Mouse (Mus musculus) induced T-regulatory cell, adult 2 months (primary cell): ENCODE measurements around the gene Slco4a1.
A peak's percentile ranks its signal among the peaks of the same experiment; 100 is the strongest.

Experiments
- DNase-seq: peaks from one replicate; pipeline ENCODE4 v3.0.0-alpha.2; 2012; ENCODE audit warnings: low read depth

Slco4a1 gene

DNA sequence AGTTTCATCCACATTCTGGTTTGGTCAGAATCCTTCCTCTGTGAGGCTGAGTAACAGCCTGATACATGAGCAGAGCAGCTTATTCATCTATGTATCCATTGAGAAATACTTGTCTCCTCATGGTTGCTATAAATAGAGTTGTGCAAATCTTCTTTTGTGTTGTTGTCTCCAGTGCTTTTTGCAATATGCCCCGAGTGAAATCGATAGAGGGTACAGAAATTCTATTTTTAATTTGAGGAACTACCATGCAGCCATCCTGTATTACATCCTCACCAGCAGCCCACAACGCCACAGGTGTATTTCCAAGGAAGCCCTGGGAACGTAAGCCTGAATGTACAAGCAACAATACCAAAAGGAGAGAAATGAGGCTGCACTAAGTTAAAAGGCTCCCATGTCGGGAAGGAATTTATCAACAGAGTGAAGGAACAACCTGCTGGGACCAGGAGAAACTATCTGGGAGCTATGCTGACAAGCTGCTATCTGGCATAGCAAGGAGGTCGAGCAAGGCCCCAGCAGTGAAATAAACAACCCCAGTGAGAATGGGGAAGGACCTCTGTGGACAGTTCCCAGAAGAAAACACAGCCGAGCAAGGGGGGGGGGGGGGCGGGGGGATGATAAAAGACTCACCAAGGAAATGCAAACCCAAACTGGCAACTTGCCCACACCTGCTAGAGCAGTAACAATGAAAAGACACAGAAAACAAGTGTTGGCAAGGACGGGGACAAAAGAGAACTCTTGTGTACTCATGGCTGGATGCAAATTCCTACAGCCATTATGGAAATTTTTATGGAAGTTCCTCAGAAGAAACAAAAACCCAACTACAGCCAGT is 10.9 kb upstream of the Slco4a1 start:
- DNase-seq = no peak

DNA sequence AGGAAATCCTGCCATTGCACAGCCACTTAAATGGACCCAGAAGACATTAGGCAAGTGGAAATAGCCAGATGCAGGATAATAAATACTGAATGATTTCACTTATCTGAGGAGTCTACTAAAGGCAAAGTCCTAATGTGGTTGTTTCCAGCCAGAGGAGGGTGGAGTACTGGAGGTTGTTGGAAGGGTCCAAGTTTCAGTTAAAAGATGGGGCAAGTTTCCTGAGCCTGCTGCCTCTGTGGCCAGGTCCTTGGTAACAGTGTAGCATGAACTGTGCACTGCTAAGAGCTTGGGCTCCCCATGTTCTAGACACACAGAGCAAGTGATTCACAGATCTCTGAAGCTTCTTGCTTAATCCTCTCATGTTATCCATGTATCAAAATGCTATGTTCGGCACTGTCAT is 10.1 kb upstream of the Slco4a1 start:
- DNase-seq = no peak

DNA sequence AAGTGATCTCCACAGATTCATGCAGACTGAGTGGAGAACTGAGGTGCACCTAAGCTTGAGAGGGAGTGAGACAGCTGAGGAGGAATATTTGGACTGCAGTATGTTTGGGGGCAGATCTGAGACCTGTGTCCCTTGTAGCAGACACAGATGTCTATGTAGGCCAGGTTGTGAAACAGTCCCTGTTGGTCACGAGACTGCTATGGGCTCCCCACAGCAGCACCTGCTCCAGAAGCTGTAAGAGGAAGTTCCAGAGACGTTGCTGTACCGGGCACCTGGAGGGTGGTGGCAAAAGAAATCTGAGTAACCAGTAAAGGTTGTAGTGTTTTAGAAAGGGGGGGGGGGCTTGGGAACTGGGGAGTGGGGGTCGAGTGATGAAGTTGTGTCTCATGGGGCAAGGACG is 7.0 kb upstream of the Slco4a1 start:
- DNase-seq = no peak

DNA sequence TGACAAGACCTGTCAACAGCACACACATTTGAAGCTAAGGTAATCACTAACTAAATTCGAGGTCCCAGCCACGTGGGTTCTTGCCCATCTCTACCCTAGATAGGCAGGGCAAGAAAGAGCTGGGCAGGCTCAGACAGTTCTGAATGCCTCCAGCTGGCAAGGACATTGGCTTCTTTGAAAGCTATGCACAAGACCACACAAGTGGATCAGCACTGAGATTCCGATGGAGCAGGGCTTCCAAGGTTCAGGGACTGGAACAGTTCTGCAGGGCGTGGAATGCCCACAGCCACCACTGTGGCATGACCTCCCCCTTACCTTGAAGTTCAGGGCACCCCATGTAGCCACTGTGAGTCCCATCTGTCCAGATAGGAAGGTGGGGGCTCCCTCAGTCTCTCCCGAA is 5.5 kb upstream of the Slco4a1 start:
- no peak for DNase-seq

DNA sequence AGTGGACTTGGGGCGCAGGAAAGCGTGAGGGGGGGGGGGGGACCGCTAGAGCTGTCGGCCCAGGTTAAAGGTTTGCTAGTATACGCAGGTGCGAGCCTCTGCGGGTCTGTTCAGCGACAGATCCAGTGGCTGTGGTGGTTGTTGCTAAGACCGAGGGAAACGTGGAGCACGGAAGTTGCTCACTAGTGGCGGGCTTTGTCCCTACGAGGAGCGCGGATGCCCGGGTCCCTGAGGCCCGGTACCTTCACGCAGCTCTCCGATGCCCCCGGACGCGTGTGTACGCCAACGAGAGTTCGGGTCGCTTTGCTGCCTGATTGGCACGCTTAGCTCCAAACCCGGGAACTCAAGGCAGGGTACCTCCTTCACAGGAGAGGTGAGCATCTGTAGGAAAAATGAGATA is 660 bp downstream of the Slco4a1 start:
- DNase-seq = no peak

DNA sequence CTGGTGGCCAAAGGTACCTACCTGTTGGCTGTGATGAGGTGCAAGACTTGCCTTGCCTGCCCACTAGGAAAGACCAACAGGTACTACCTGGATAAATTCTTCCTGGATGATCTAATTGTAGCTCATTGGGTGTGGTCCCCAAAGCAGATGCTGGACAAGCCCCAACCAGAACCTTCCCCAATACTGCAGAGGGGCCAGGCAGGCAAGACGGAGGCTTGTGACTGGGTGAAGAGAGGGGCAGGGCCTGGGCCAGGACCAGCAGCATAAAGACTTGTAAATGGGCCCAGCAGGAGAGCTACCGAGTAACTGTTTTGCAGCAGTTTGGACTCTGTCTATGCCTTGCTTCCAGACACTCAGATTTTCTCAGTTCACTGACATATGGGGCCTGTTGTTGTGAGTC is 1.6 kb downstream of the Slco4a1 start:
- no peak for DNase-seq

DNA sequence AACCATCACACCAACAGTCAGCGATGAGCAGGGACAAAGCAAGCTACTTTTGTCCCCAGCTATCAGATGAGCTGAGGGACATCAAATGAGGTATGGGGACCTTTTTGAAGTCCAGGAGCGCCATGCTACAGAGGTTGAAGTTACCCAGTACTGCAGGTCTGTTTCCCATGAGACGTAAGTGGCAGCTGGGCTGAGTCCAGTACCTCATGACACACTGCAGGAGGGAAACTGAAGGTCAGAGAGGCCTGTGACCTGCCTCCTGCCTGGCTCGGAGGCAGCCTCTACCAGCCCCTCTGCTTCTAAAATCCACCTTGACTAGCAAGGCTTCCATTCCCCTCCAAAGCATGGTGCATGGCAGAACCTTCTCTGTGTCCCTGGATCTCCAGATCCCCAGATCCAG is 3.4 kb downstream of the Slco4a1 start:
- no peak for DNase-seq

DNA sequence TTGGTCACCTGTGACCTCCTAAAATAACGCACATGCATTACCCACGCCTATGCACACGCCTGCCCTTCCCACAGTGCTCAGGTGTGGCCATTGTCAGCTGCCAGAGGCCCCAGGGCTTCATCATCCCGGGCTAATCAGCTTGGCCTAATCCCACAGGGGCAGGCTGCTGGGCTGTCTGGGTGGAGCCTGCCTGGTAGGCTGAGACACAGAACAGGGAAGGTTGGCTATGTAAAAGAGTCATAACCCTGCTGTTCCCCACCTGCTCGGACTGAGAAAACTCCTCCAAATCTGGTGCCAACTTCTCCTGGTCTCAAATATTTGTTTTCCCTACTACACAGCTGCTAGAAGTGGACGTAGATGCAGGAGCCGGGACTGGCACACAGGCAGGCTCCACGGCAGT is 4.8 kb downstream of the Slco4a1 start:
- no peak for DNase-seq

DNA sequence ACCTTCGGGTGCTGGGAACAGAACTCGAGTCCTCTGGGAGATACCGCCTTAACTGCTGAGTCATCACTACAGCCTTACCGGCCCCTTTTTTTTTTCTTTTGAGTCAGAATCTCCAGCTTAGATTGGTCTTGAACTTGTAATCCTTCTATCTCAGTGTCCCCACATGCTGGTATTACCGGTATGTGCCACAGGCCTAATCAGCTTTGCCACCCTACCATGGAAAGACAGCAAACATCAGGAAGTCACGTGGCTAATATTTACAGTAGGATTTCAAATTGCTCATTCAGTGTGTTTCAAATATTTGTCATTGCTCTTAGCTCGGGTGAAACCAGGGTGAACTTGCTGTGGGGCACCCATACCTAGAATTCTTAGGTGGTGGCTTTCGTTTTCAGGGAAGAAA is 6.5 kb downstream of the Slco4a1 start:
- DNase-seq = no peak

DNA sequence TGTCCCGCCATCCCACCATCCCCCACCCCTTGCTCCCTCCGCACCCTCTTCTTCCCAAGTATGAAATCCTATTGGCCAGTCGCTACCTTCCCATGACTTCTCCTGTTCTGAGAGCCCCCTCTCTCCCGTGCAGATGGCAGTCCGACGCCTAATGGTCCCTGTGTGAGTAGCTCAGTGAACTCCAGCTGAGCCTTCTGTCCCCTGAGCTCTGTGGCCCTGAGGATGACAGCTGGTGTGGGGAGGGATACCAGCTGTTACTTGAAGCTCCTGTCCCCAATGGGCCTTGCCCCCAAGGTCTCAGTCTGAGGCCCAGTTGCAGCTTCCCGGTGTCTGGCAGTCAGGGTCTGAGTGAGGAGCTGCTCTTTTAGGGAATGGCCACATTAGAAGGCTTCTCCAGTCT is 10.5 kb downstream of the Slco4a1 start:
- no peak for DNase-seq

DNA sequence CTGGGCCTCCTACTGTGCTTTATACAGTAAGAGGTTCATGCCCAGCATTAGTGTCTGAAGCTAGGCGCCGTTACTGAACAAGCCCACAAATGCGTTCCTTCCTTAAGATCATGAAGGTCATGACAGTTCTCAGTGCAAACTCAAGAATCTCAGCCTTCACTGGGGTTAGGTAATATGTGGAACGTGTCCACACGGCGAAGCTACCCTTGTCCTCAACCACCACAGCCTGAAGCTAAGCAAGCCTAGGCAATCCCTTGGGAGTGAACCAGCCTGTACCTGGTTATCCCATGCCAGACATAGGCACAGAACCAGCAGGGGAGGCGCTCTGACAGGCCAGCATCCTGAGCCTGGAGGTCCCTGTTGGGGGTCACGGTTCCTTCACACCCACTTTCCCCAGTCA is 12.8 kb downstream of the Slco4a1 start:
- no peak for DNase-seq

DNA sequence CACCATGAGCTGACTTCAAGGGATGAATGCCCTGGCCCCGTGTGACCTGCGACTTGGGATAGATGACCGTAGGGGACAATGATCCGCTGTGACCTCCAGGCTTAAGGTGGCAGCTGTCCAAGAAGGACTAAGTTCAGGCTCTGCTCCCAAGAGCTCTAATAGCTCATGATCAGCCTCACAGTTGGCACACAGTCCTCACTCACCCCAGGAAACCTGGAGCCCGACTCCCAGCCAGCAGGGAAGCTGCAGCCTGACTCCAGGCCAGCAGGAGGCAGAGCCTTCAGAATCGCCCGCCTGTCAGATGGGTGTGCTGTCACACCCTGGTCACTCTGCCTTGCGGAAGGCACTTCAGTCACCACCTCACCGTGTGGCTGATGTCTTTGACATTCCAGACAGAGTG is 13.7 kb downstream of the Slco4a1 start:
- no peak for DNase-seq

DNA sequence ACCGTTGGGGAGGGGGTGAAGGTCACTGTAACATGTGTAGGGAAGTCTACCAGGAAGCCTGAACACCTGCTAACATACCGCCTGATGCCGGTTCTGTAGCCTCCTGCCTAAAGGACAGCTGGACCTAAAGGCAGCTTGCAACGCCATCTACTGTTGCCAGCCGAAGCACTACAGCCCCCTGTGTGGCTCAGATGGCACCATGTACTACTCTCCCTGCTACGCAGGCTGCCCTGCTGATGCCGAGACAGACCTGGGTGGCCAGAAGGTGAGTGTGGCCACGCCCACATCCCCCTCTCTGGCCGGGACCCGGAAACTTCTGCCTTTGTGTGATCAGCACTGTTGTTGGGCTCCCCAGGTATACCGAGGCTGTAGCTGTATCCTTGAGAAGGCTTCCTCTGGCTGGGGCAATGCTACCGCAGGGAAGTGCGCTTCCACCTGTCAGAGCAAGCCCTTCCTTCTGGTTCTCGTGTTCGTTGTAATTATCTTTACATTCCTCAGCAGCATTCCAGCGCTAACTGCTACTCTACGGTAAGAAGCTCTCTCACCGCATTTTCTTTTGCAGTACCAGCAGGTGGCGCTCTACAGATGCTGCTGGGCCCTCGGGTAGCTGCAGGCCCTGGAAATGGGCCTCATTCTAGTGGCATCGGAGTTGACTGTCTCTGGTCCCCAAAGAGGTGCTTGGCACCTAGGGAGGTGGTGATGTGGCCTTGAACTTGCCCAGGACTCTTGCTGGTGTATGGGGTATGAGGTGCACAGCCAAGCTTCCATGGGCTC is 16.4 kb downstream of the Slco4a1 start:
- DNase-seq = peak; percentile 63

DNA sequence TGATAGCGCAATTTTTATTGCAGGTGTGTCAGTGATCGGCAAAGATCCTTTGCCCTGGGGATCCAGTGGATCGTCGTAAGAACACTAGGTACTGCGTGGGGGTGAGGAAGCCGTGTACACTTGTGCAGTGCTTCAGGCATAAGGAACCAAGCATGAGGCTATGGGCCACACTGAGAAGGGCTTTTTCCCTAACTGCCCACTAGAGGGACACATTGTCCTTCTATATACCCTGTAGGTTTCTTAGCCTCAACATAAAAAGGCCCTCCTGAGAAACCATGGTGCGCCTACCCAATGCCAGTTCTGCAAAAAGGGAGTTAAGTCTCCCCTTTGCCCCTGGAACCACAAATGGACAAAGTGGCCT is 17.0 kb downstream of the Slco4a1 start:
- DNase-seq = peak; percentile 67

DNA sequence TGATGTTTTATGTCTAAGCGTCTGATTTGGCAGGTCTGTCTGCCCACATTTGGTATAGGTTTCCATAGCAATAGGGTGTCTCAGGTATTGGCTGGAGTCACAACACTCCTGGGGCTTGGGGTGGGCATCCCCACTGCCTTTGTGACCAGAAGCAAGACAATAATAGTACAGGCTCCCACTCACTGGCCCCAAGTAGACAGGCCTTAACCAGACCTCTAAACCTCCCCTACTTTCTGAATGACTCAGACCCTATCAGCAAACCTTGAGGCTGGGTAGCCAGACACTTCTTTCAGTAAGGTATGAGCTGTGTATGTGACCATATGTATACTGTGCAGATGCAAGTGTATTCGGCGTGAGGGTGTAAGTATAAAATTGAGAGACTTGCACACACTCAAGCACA is 18.8 kb downstream of the Slco4a1 start:
- DNase-seq = no peak

DNA sequence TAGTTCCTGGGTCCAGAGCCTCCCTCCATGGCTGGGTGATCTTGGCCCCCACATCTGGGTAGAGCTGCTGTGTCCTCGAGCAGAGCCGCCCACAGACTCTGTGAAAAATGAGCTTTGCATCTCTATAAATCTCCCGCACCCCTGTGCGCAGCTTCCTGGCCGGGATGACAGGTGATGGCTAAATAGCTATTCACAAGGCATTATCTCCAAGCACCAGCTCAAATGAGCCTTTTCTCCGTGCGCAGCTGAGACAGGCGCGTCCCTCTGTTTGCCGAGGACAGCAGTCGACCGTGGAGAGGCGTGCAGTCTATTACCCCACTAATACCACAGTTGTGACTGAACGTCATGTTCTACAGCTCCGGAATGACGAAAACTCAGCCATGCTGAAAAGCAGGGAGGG is 26.2 kb downstream of the Slco4a1 start:
- DNase-seq = no peak

DNA sequence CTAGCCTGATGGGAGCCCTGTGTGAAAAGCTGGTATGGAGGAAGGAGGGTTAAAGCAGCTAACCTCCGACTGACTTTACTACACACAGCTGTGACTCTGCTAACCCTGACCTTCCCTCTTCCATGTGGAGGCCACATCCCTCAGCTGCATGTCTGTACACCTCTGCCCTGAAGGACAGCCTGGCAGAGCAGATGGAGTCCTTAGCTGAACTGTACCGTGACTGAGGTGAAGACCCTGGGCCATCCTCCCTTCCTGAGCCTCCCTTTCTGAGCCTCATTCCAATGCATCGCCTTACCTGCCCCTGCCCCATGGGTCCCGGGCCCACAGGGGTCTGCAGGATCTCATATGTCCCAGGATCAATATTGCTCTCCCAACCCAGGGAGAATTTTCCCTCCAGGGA is 28.8 kb downstream of the Slco4a1 start:
- no peak for DNase-seq

DNA sequence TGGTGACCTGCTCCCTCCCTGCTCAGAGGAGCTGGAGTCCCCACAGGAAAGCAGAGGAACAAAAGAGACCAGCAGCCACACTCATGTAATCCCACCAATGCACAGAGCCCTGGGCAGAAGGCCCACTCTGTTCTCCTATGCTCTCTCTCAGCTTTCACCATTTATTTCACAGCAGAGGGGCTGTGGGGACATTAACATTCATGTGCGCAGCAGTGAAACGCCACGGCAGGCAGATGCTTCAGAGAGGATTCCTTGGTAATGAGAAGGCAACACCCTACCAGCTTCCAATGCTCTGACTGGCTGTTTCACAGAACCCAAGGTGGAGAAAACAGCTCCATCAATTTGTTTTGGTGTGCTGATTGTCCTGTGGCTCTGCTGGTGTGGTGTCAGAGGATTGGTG is 29.3 kb downstream of the Slco4a1 start:
- DNase-seq = no peak

DNA sequence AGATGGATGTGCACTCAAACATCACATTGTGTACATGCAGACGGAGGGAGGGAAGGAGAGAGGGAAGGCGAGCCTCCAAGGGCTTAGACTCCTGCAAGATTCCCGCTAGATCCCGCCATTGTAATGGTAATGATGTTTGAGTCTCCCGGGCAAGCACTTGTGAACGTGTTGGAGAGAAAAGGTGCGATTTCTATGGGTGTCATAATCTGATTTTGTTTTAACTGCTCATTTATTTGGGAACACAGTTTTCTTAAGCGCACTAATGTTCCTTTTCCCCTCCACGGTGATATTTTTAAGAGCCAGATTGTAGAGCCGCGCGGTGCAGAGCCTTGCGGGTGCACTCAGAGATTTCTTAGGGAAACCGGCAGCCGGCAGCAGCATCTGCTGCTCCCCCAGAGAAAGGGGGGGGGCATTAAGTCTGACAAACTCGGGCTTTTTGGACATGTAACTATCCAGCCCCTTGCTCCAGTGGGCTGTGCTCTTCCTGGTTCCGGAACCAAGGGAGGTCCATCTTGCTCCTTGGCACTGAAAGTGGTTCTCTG is 32.2 kb downstream of the Slco4a1 start:
- DNase-seq = no peak

DNA sequence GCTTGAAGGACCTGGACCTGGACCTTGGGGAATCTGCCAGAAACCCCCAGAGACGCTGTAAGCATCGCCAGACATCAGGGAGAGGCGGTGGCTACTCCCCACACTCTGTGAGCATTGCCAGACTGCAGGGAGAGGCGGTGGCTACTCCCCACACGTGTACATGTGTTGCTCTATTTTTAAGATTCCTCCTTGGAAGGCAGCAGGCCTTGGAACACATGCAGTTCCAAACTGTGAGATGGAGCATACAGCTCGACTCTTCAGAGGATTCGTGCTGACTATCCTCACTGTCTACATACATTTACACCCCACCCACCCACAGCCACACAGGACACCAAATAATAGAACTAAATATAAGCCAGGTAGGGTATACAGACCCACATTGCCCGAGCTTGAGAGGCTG is 39.9 kb downstream of the Slco4a1 start:
- no peak for DNase-seq

DNA sequence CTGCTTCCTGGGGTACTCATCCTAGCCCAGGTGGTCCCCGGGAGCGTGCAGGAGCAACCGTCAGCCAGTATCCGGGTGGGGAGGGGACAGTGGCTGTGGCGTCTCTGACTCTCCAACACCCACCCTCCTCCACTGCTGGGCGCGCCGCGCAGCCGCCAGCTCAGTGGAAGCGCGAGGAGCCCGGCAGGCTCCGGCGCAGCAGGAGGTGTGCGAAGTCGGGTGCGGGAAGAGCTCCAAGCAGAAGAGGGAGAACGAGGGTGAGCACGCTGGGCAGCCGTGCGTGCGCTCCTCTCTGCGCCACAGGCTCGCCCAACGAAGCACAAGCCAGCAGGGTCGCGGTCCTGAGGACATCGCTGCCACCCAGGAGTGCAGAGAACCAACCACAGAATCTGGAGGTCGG is 43.7 kb downstream of the Slco4a1 start, which contains the start of gene Ntsr1:
Ntsr1 (plus strand) TSS at position 236 of the 400 bp plus-strand sequence.
- no peak for DNase-seq

DNA sequence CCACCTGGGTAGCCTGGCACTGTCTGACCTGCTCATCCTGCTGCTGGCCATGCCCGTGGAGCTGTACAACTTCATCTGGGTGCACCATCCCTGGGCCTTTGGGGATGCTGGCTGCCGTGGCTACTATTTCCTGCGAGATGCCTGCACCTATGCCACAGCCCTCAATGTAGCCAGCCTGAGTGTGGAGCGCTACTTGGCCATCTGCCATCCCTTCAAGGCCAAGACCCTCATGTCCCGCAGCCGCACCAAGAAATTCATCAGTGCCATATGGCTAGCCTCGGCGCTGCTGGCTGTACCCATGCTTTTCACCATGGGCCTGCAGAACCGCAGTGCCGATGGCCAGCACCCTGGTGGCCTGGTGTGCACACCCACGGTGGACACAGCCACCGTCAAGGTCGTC is 44.7 kb downstream of the Slco4a1 start:
- no peak for DNase-seq

DNA sequence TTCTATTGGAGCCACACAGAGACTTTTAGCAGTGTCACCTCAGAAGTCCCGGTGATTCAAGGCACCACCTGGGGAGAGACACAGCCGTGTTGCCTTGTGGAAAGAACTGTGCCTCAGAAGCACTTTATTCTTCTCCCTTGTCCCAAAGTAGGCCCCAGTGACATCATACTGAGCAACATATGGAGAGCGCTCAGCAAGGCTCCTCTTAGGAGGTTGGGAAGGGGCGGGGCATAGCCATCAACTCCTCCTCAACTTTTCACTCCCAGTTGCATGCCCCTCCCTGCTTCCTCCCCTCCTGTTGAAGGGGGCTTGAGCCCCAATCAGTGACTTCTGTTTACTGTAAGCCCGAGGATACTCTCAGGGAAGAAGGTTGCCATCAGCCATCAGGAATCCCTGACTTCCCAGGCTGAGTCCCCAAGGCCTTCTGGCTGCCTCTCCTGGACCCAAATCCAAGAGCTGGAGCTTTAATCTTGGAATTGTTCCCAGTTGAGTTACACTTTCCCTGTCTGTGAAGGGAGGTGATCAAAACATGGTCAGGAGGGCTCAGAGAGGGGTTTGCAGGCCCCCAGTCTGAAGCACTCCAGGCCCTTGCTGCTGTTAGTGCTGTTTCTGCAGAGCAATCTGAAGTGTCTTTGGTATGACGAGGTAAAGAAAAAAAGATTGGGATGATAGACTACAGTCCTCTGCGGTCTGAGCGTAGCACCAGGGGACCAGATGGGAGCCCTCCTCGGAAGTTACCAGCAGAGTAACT is 45.3 kb downstream of the Slco4a1 start:
- DNase-seq = no peak
